Mouse (Mus musculus): Measurements from ENCODE around the gene Primpol. TPM values are rescaled to one million over a fixed set of nuclear protein-coding genes. Genes with fewer than 3 reads are reported as not detected.
A peak's percentile ranks its signal among the peaks of the same experiment; 100 is the strongest.

Gene Primpol
- polyA plus RNA-seq, 1 experiment from 2014 or later = 4.2 TPM

GRCm38 (mm10) chr8:46613377-46613776 lies 3.6 kb downstream of the Primpol start:
- Histone ChIP-seq H3K4me3 (ENCODE audit: low read depth, low read length) (no peak overlapping the region), H3K9ac (replicated peaks) (no peak overlapping the region), H3K27me3 (ENCODE audit: insufficient read depth, low read length) (no peaks in the 10 kb centered on the region), H3K9me3 (ENCODE audit: low read length) (no peaks in the 10 kb centered on the region), H3K4me2 (ENCODE audit: low read depth, low read length) (no peak overlapping the region), H3K4me1 (ENCODE audit: insufficient read depth) (peaks cover 12% of the 10 kb centered on the region), H3K27ac (ENCODE audit: low read depth) (no peak overlapping the region), H3K36me3 (replicated peaks; ENCODE audit: insufficient read depth, low read length) (peaks cover 3% of the 10 kb centered on the region)
- TF ChIP-seq EP300 (IDR thresholded peaks at IDR 0.05; ENCODE audit: low read depth) (no peak), CTCF (IDR thresholded peaks at IDR 0.05; ENCODE audit: low read depth) (no peak)
- WGBS (ENCODE audit: insufficient replicate concordance) = 82% methylated on average over 4 of the region's 4 CpGs
- DNase-seq (no peak), ATAC-seq (no peak)

GRCm38 (mm10) chr8:46612913-46613312 lies 4.1 kb downstream of the Primpol start:
- Histone ChIP-seq H3K27ac (ENCODE audit: low read depth) (no peak overlapping the region), H3K9me3 (ENCODE audit: low read length) (no peaks in the 10 kb centered on the region), H3K36me3 (replicated peaks; ENCODE audit: insufficient read depth, low read length) (peaks cover 3% of the 10 kb centered on the region), H3K9ac (replicated peaks) (no peak overlapping the region), H3K4me1 (ENCODE audit: insufficient read depth) (peaks cover 8% of the 10 kb centered on the region), H3K27me3 (ENCODE audit: insufficient read depth, low read length) (no peaks in the 10 kb centered on the region), H3K4me2 (ENCODE audit: low read depth, low read length) (no peak overlapping the region), H3K4me3 (ENCODE audit: low read depth, low read length) (no peak overlapping the region)
- TF ChIP-seq CTCF (IDR thresholded peaks at IDR 0.05; ENCODE audit: low read depth) (no peak), EP300 (IDR thresholded peaks at IDR 0.05; ENCODE audit: low read depth) (no peak)
- WGBS (ENCODE audit: insufficient replicate concordance) = 82% methylated on average over 4 of the region's 4 CpGs
- DNase-seq (no peak), ATAC-seq (no peak)

GRCm38 (mm10) chr8:46611557-46611956 lies 5.5 kb downstream of the Primpol start:
- peaks cover 3% of the 10 kb centered on the region for H3K36me3 ChIP-seq (replicated peaks; ENCODE audit: insufficient read depth, low read length)
- H3K4me2 ChIP-seq (ENCODE audit: low read depth, low read length) = no peak overlapping the region
- no peaks in the 10 kb centered on the region for H3K27me3 ChIP-seq (ENCODE audit: insufficient read depth, low read length)
- H3K27ac ChIP-seq (ENCODE audit: low read depth) = no peak overlapping the region
- DNase-seq (no peak), ATAC-seq (no peak)
- no peaks in the 10 kb centered on the region for H3K9me3 ChIP-seq (ENCODE audit: low read length)
- TF ChIP-seq CTCF (IDR thresholded peaks at IDR 0.05; ENCODE audit: low read depth) (no peak), EP300 (IDR thresholded peaks at IDR 0.05; ENCODE audit: low read depth) (no peak)
- H3K4me3 ChIP-seq (ENCODE audit: low read depth, low read length) = no peak overlapping the region
- H3K4me1 ChIP-seq (ENCODE audit: insufficient read depth) = peaks cover 7% of the 10 kb centered on the region
- WGBS (ENCODE audit: insufficient replicate concordance) = 83% methylated on average over 8 of the region's 8 CpGs
- H3K9ac ChIP-seq (replicated peaks) = no peak overlapping the region

GRCm38 (mm10) chr8:46606930-46607329 lies 10.1 kb downstream of the Primpol start:
- Histone ChIP-seq H3K4me1 (ENCODE audit: insufficient read depth) (no peaks in the 10 kb centered on the region), H3K9me3 (ENCODE audit: low read length) (no peaks in the 10 kb centered on the region), H3K36me3 (replicated peaks; ENCODE audit: insufficient read depth, low read length) (peaks cover 8% of the 10 kb centered on the region), H3K27ac (ENCODE audit: low read depth) (no peak overlapping the region), H3K27me3 (ENCODE audit: insufficient read depth, low read length) (no peaks in the 10 kb centered on the region), H3K4me3 (ENCODE audit: low read depth, low read length) (no peak overlapping the region), H3K4me2 (ENCODE audit: low read depth, low read length) (no peak overlapping the region), H3K9ac (replicated peaks) (no peak overlapping the region)
- no peak for DNase-seq
- TF ChIP-seq CTCF (IDR thresholded peaks at IDR 0.05; ENCODE audit: low read depth) = no peak
- no peak for TF ChIP-seq EP300 (IDR thresholded peaks at IDR 0.05; ENCODE audit: low read depth)
- WGBS (ENCODE audit: insufficient replicate concordance) = 69% methylated on average over 1 of the region's 1 CpGs
- ATAC-seq = peak; percentile 67

GRCm38 (mm10) chr8:46603587-46603986 lies 13.4 kb downstream of the Primpol start:
- no peak for TF ChIP-seq CTCF (IDR thresholded peaks at IDR 0.05; ENCODE audit: low read depth)
- TF ChIP-seq EP300 (IDR thresholded peaks at IDR 0.05; ENCODE audit: low read depth) = no peak
- Histone ChIP-seq H3K36me3 (replicated peaks; ENCODE audit: insufficient read depth, low read length) (peaks cover 5% of the 10 kb centered on the region; the same call in 1 of the 2 replicates), H3K27ac (ENCODE audit: low read depth) (no peak overlapping the region), H3K9me3 (ENCODE audit: low read length) (no peaks in the 10 kb centered on the region), H3K27me3 (ENCODE audit: insufficient read depth, low read length) (no peaks in the 10 kb centered on the region), H3K9ac (replicated peaks) (no peak overlapping the region), H3K4me3 (ENCODE audit: low read depth, low read length) (no peak overlapping the region), H3K4me2 (ENCODE audit: low read depth, low read length) (no peak overlapping the region), H3K4me1 (ENCODE audit: insufficient read depth) (no peaks in the 10 kb centered on the region)
- ATAC-seq = no peak
- WGBS (ENCODE audit: insufficient replicate concordance) = 91% methylated on average over 5 of the region's 5 CpGs
- no peak for DNase-seq

- no peak overlapping the region for H3K4me3 ChIP-seq (ENCODE audit: low read depth, low read length)
- WGBS (ENCODE audit: insufficient replicate concordance) = 62% methylated on average over 10 of the region's 10 CpGs
- H3K27me3 ChIP-seq (ENCODE audit: insufficient read depth, low read length) = no peaks in the 10 kb centered on the region
- ATAC-seq (no peak), DNase-seq (no peak)
- TF ChIP-seq CTCF (IDR thresholded peaks at IDR 0.05; ENCODE audit: low read depth) (no peak), EP300 (IDR thresholded peaks at IDR 0.05; ENCODE audit: low read depth) (no peak)
- no peak overlapping the region for H3K27ac ChIP-seq (ENCODE audit: low read depth)
- no peaks in the 10 kb centered on the region for H3K9me3 ChIP-seq (ENCODE audit: low read length)
- peaks cover 5% of the 10 kb centered on the region; the same call in 1 of the 2 replicates for H3K36me3 ChIP-seq (replicated peaks; ENCODE audit: insufficient read depth, low read length)
- H3K9ac ChIP-seq (replicated peaks) = no peak overlapping the region
- H3K4me1 ChIP-seq (ENCODE audit: insufficient read depth) = no peaks in the 10 kb centered on the region
- no peak overlapping the region for H3K4me2 ChIP-seq (ENCODE audit: low read depth, low read length)
Measured at GRCm38 (mm10) chr8:46600959-46601707, 15.9 kb downstream of the Primpol start.
